Mouse (Mus musculus) thymus, postnatal 0 days (tissue): ENCODE measurements around the gene Trappc3. TPM values are rescaled to one million over a fixed set of nuclear protein-coding genes. Genes with fewer than 3 reads are reported as not detected.
A peak's percentile ranks its signal among the peaks of the same experiment; 100 is the strongest.

Experiments
- DNase-seq: peaks from one replicate; pipeline ENCODE4 v3.0.0-alpha.2; 2015; ENCODE audit warnings: low spot score
- polyA plus RNA-seq: library from polyadenylated mRNA; unstranded; fragments of >200 nt; fragmentation: Nextera tagmentation; extraction: Ambion mirVana; gene quantifications from 2 replicates; pipeline ENCODE4 v1.2.1, GENCODE M21; 2015

The Trappc3 gene
- polyA plus RNA-seq, 1 experiment from 2014 or later: 123 TPM

GRCm38 (mm10) chr4:126309922-126310309 lies 47.8 kb downstream of the Trappc3 start:
- peak; percentile 77 for DNase-seq

DNA sequence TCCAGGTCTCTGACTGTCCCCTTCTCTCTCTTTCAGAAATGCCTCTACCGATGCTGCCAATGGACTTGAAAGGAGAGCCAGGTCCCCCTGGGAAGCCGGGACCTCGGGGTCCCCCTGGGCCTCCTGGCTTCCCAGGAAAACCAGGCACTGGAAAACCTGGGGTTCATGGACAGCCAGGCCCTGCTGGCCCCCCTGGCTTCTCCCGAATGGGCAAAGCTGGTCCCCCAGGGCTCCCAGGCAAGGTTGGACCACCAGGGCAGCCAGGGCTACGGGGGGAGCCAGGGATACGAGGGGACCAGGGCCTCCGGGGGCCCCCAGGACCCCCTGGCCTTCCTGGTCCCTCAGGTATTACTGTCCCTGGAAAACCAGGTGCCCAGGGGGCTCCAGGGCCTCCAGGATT lies 48.2 kb downstream of the Trappc3 start:
- no peak for DNase-seq

GRCm38 (mm10) chr4:126311566-126312200 lies 49.6 kb downstream of the Trappc3 start:
- DNase-seq: no peak

- DNase-seq: no peak
Observed at GRCm38 (mm10) chr4:126313202-126313601, 51.1 kb downstream of the Trappc3 start.

- DNase-seq: no peak
Observed at GRCm38 (mm10) chr4:126314393-126314792, 52.3 kb downstream of the Trappc3 start.

GRCm38 (mm10) chr4:126315931-126316330 lies 53.8 kb downstream of the Trappc3 start:
- DNase-seq: no peak

DNA sequence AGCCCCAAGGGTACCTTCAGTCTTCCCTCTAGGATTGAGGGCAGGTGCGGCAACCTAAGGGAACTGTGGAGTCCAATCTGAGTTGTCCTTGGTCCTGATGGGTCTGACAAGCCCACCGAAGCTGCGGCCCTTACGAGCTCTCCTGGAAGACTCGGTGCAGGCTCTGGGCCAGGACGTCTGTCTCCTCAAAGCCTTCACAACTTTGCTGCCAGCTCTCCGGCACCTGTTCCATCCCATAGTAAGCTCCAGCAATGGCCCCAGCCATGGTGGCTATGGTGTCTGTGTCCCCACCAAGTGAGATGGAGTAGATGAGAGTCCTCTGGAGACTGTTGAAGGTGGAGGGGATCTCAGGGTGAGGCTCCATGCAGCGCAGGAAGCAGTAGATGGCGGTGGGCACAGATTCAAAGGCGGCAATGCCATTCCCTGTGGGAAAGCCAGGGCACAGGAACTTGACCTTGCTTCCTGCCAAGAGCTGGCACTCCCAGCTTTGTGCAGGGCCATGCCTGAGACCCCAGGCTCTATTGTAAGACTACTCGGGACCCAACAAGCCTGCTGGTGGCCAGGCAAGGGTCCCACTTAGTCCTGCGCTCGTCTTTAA lies 54.4 kb downstream of the Trappc3 start:
- DNase-seq: no peak

DNA sequence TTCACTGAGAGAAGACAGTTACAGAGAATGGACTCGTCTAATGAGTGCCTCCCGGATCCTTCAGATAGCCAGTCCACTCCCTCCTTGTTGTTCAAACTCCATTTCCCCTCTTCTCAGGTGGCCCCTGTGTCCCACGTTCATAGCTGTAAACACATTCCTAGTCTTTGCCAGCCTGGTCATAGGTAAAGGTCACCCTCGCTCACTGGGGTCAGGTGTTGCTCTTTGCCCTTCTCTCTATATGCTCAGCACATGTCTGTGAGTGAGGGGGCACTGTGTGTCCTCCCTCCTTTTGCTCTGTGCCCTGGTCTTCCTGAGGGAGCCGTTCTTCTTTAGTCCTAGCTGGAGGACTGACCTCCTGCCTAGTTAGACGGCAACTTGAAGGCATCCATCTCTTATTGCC lies 57.7 kb downstream of the Trappc3 start:
- no peak for DNase-seq

DNA sequence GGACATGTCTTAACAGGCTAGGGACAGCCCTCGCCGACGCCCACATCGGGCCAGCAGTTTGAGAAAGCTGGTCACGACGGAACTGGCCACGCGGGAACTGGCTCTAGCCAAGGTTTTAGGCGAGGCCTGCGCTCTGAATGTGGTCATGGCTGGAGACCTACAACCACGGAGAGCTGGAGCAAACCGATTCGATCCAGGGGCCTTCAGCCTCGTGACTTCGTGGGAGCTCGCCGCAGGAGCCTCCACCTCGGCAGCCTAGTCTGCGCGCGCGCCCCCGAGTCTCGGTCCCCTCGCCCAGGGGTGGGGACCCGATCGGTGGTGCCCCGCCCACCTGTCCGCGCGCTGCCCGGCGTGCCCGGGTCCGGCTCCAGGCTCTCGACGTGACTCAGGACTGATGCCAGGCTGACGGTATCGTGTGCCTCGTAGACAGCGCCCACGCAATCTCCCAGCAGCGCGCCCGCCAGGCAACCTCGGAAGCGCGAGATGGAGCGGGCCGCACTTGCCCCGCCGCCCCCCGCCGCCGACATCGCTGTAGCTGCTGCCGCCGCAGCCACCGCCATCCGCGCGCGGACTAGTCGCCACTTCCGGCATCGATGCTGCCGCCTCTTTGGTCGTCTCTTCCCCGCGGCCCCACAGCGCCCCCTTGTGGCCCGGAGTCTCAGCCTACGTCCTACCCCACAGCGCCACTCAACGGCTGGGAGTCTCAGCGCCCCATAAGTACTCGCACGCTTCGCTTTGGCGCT lies 59.2 kb downstream of the Trappc3 start, which contains the start of gene Adprhl2:
Gene Adprhl2 (minus strand): TSS at position 593 of the 743 bp plus-strand sequence.
- peak; percentile 98 for DNase-seq

- DNase-seq: no peak
Observed at GRCm38 (mm10) chr4:126321854-126322511, 59.9 kb downstream of the Trappc3 start.

DNA sequence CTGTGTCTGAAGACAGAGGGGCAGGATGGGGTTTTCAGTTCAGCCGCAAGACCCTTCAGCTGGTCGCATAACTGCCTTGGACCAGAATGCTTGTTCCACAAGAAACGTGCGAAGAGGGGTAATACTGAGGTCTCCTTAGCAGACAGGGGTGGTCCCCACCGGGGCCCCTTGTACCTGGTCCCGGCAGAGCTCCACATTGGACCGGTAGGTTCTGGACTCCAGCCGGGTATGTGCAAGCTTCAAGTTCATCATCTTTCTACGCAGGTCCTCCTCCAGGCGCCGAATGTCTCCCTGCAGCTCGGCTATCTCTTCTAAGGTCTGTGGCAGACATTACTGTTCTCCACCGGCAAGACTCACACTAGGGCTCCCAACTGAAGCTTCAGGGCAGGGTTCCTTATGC lies 60.5 kb downstream of the Trappc3 start:
- DNase-seq: no peak

GRCm38 (mm10) chr4:126324861-126325260 lies 62.7 kb downstream of the Trappc3 start:
- DNase-seq: no peak

DNA sequence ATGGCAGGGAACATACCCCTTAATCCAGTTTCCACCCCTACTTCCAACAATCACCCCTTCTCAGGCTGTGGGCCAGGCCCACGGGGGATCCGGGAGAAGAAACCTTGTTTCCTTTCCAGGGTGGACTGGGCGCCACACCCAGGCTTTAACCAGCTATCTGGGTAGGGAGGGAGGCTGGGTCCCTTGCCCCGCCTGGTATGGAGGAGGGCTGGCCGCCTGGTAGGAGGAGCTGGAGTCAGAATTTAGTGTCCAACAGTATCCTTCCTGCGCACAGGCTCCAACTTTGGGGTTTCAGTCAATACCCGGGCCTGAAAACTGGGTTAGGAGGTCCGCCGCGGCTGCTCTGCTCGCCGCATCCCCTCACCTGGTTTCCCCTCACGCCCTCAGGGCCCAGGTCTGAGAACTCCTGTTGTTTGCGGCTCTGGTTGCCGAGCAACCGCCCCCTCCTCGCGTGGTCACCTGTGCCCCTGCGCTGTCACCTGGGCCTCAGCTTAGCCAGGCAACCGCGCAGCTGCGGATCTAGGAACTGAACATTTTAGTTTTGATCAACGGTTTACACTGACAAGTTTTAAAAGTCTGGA lies 63.2 kb downstream of the Trappc3 start, which contains the start of gene Tekt2:
Gene Tekt2 (minus strand): TSS at position 408 of the 581 bp plus-strand sequence.
- no peak for DNase-seq

Other genes with a start within 250 kb of the Trappc3 start
- 0.43 and 0.48 TPM in 2 replicates for gene Csf3r, start 237.8 kb upstream of the Trappc3 start, polyA plus RNA-seq
- gene Mrps15, start 215.4 kb upstream of the Trappc3 start, polyA plus RNA-seq: 118 and 143 TPM in 2 replicates
- gene Oscp1, start 203.8 kb upstream of the Trappc3 start, polyA plus RNA-seq: 4.8 and 5.0 TPM in 2 replicates
- 55.9 and 61.0 TPM in 2 replicates for gene Lsm10, start 165.7 kb upstream of the Trappc3 start, polyA plus RNA-seq
- 26.5 and 28.8 TPM in 2 replicates for gene Stk40, start 158.4 kb upstream of the Trappc3 start, polyA plus RNA-seq
- 28.2 and 28.7 TPM in 2 replicates for gene Eva1b, start 114.6 kb upstream of the Trappc3 start, polyA plus RNA-seq
- 2.2 and 2.7 TPM in 2 replicates for gene Sh3d21, start 98.8 kb upstream of the Trappc3 start, polyA plus RNA-seq
- gene Thrap3, start 59.6 kb upstream of the Trappc3 start, polyA plus RNA-seq: 173 and 202 TPM in 2 replicates
- 15.9 and 18.2 TPM in 2 replicates for gene Map7d1, start 6.0 kb upstream of the Trappc3 start, polyA plus RNA-seq
- 3.1 and 3.5 TPM in 2 replicates for gene Col8a2, start 24.5 kb downstream of the Trappc3 start, polyA plus RNA-seq
- 70.4 and 73.0 TPM in 2 replicates for gene Adprhl2, start 59.4 kb downstream of the Trappc3 start, polyA plus RNA-seq
- gene Tekt2, start 63.4 kb downstream of the Trappc3 start, polyA plus RNA-seq: 2.3 and 2.4 TPM in 2 replicates
- gene Ago3, start 167.2 kb downstream of the Trappc3 start, polyA plus RNA-seq: 11.1 and 13.6 TPM in 2 replicates
- gene Ago1, start 206.3 kb downstream of the Trappc3 start, polyA plus RNA-seq: 5.2 and 6.1 TPM in 2 replicates